Mouse (Mus musculus): ENCODE data around the gene Maco1.

GRCm38 (mm10) chr4:134775234-134775944 is 77.8 kb downstream of the Maco1 start:
- TF ChIP-seq MAFK (IDR thresholded peaks at IDR 0.05; ENCODE audit: insufficient read depth, low read depth, low read length) (no peak), ZC3H11A (IDR thresholded peaks at IDR 0.05; ENCODE audit: borderline replicate concordance, low read depth, low read length) (no peak)
